Mouse (Mus musculus): ENCODE results near the gene Btg1.

Gene Btg1

GRCm38 (mm10) chr10:96630110-96630509 is 13.3 kb downstream of the Btg1 start:
- no peak for DNase-seq (ENCODE audit: low read depth, low spot score)

GRCm38 (mm10) chr10:96631066-96631711 is 14.4 kb downstream of the Btg1 start:
- no peak for DNase-seq (ENCODE audit: low read depth, low spot score)

- DNase-seq (ENCODE audit: low read depth, low spot score) = no peak
These were observed 15.7 kb downstream of the Btg1 start for GRCm38 (mm10) chr10:96632271-96633144.

GRCm38 (mm10) chr10:96633145-96633516 is 16.3 kb downstream of the Btg1 start:
- DNase-seq (ENCODE audit: low read depth, low spot score) = no peak

GRCm38 (mm10) chr10:96635472-96635871 is 18.7 kb downstream of the Btg1 start:
- no peak for DNase-seq (ENCODE audit: low read depth, low spot score)

- DNase-seq (ENCODE audit: low read depth, low spot score) = no peak
These were observed 21.7 kb downstream of the Btg1 start for GRCm38 (mm10) chr10:96638477-96638876.

- DNase-seq (ENCODE audit: low read depth, low spot score) = no peak
These were observed 25.2 kb downstream of the Btg1 start for GRCm38 (mm10) chr10:96642014-96642413.

- no peak for DNase-seq (ENCODE audit: low read depth, low spot score)
These were observed 25.9 kb downstream of the Btg1 start for GRCm38 (mm10) chr10:96642751-96643150.

GRCm38 (mm10) chr10:96645183-96645582 is 28.4 kb downstream of the Btg1 start:
- DNase-seq (ENCODE audit: low read depth, low spot score) = no peak

GRCm38 (mm10) chr10:96646024-96646866 is 29.4 kb downstream of the Btg1 start:
- peak; percentile 52 for DNase-seq (ENCODE audit: low read depth, low spot score)

GRCm38 (mm10) chr10:96646867-96647462 is 30.2 kb downstream of the Btg1 start:
- no peak for DNase-seq (ENCODE audit: low read depth, low spot score)

- no peak for DNase-seq (ENCODE audit: low read depth, low spot score)
These were observed 31.4 kb downstream of the Btg1 start for GRCm38 (mm10) chr10:96648161-96648561.

- no peak for DNase-seq (ENCODE audit: low read depth, low spot score)
These were observed 32.7 kb downstream of the Btg1 start for GRCm38 (mm10) chr10:96649524-96649923.

- no peak for DNase-seq (ENCODE audit: low read depth, low spot score)
These were observed 35.6 kb downstream of the Btg1 start for GRCm38 (mm10) chr10:96652372-96652771.

GRCm38 (mm10) chr10:96653030-96653429 is 36.2 kb downstream of the Btg1 start:
- DNase-seq (ENCODE audit: low read depth, low spot score) = no peak

GRCm38 (mm10) chr10:96654079-96654478 is 37.3 kb downstream of the Btg1 start:
- DNase-seq (ENCODE audit: low read depth, low spot score) = no peak

GRCm38 (mm10) chr10:96654576-96654975 is 37.8 kb downstream of the Btg1 start:
- DNase-seq (ENCODE audit: low read depth, low spot score) = no peak

- no peak for DNase-seq (ENCODE audit: low read depth, low spot score)
These were observed 38.3 kb downstream of the Btg1 start for GRCm38 (mm10) chr10:96655066-96655465.

GRCm38 (mm10) chr10:96656176-96656575 is 39.4 kb downstream of the Btg1 start:
- no peak for DNase-seq (ENCODE audit: low read depth, low spot score)

GRCm38 (mm10) chr10:96658906-96659305 is 42.1 kb downstream of the Btg1 start:
- no peak for DNase-seq (ENCODE audit: low read depth, low spot score)

GRCm38 (mm10) chr10:96660280-96660985 is 43.6 kb downstream of the Btg1 start:
- DNase-seq (ENCODE audit: low read depth, low spot score) = no peak

All from brain, embryonic 18.5 days (tissue).